Mouse (Mus musculus): Measurements from ENCODE around the gene Lca5l. TPM values are rescaled to one million over a fixed set of nuclear protein-coding genes. Genes with fewer than 3 reads are reported as not detected.

Gene Lca5l
- polyA plus RNA-seq, 1 experiment from 2014 or later = 1.6 TPM

Other genes with a start within 250 kb of the Lca5l start
- gene Psmg1, start 201.3 kb downstream of the Lca5l start, polyA plus RNA-seq (2015; fragmentation: Nextera tagmentation; extraction: Ambion mirVana) = 71.5 and 72.4 TPM in 2 replicates
- gene Brwd1, start 109.7 kb downstream of the Lca5l start, polyA plus RNA-seq (2015; fragmentation: Nextera tagmentation; extraction: Ambion mirVana) = 211 and 228 TPM in 2 replicates
- 543 and 563 TPM in 2 replicates for gene Hmgn1, start 64.5 kb downstream of the Lca5l start, polyA plus RNA-seq (2015; fragmentation: Nextera tagmentation; extraction: Ambion mirVana)
- 163 and 175 TPM in 2 replicates for gene Wrb, start 46.9 kb downstream of the Lca5l start, polyA plus RNA-seq (2015; fragmentation: Nextera tagmentation; extraction: Ambion mirVana)
- 0.65 and 0.69 TPM in 2 replicates for gene Sh3bgr, start 8.2 kb upstream of the Lca5l start, polyA plus RNA-seq (2015; fragmentation: Nextera tagmentation; extraction: Ambion mirVana)
- gene B3galt5, start 43.5 kb upstream of the Lca5l start, polyA plus RNA-seq (2015; fragmentation: Nextera tagmentation; extraction: Ambion mirVana) = 1.1 and 1.6 TPM in 2 replicates

Data from forebrain, embryonic 15.5 days (tissue).